Mouse (Mus musculus): Measurements from ENCODE around the gene Gm10964. TPM values are rescaled to one million over a fixed set of nuclear protein-coding genes. Genes with fewer than 3 reads are reported as not detected.

Gm10964 gene
- total RNA-seq, 2 experiments from 2014 or later: not detected

DNA sequence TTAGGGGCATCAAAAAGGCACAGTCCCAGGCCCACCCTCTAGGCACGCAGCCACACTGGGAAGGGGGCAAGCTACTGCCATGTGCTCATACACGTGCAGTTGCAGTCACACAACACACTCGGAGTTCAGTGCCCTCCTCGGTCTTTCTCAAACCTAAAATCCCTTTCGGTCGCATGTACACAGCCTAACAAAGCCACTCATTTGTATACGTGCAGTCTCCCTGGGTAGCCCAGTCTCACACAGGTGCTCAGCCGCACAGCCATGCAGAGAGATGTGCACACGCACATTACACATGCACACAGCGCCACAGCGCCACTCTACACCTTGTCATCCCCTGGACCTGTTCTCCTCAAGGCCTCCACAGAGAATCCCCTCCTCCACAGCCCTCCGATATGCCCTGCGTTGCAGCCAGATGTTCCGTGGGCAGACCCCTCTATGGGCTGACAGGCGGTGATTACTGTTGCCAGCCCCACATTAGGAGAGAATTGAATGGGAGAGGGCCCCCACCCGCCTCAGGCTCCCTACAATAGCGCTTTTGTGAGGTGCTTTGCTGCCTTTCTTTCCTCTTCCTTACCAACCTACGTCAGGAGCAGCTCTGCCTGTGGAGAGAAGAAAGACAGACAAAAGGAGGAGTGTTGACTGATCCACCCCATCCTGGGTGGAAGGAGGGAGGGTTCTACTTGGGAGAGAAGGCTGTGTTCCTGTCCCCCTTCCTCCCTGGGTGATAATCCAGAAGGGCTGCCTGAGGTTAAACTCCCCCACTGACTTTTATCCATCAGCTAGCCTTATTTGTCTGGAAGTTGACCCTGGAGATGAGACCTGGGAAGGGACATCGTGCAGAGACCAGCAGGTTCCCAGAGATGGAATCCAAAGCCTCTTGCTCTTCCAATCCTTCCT is 5.1 kb upstream of the Gm10964 start:
- intact Hi-C loops (cut with DNase I): no loop called here
- DNase-seq (ENCODE audit: low spot score): no peak

DNA sequence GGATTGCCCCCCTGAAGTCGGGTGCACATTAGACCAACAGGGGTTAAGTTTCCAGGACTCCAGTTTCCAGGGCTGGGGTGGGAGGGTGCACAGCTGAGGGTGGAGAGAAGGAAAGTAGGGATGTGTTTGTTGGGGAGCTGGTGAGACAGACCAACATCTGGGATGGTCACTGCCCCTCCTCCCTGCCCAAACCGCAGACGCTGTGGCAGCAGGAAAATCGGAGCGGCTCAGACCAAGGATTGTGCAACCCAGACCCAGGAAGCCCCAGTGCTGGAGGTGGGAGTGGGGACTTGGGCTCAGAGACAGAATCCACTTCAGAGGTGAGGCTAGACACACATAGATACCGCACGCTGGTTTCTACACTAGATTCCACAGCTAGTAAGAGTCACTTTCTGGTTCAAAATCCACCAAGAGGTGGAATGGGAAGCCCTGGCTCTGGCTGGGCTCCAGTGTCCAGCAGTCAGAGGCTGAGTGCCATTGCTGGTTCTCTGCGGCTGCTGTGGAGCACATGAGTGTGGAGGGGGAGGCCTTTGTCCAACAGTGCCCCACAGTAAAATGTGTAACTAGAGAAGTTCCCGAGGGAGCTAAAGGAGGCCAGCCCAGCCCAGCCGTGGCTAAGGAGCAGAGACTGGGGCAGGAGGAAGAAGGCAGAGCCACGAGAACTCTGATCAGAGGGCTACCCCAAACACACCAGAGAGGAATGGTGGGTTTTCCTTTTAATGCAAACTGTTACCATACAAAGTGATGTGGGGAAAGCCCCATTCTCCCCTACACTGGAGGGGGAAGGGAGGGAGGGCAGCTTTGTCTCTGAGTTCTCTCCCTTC is 4.3 kb upstream of the Gm10964 start:
- intact Hi-C loops (cut with DNase I): loop anchor here (5.0 kb wide), 2 partner anchors 293 to 308 kb away; no protein-coding TSS in a partner anchor

DNA sequence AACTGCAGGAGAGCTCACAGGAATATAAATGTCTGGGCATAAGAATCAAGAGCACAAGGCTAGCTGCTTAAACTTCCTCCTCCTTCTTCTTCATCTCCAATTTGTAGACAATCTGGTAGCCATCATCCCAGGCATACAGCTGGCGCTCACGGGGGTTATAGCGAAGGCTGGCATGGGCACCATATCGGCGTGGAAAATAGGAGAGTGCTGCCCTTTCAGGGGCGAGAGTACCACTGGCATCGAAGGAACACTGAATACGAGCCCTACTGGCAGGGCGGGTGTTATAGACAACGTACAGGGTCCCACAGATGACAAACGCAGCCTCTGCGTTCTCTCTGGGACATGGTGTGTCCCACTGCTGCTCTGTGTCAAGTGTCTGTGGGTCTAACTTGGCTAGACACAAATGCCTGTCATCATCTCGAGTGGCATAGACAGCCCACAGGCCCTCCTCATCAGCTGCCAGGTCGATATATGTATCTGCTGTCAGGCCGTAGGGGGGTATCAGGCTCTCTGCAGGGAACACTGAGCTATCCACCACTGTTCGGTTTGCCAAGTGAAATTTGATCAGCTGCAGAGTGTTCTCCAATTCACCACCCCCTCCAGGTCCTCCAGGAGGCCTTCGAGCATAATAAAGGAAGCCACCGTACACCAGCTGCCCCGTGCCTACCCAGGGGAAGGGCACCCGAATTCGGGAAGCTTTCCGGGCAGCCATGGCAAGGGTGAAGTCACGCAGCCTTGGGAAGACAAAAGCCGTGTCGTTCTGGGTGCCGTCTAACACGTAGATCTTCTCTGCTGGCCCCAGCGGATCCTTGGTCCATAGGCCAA is 3.2 kb upstream of the Gm10964 start:
- DNase-seq (ENCODE audit: low spot score): no peak
- intact Hi-C loops (cut with DNase I): loop anchor here (2.0 to 5.0 kb wide), 3 partner anchors 151 to 309 kb away; no protein-coding TSS in a partner anchor

More for the DNA sequence above, 4.3 kb upstream of the Gm10964 start:
- DNase-seq (ENCODE audit: low spot score): peak; percentile 49

DNA sequence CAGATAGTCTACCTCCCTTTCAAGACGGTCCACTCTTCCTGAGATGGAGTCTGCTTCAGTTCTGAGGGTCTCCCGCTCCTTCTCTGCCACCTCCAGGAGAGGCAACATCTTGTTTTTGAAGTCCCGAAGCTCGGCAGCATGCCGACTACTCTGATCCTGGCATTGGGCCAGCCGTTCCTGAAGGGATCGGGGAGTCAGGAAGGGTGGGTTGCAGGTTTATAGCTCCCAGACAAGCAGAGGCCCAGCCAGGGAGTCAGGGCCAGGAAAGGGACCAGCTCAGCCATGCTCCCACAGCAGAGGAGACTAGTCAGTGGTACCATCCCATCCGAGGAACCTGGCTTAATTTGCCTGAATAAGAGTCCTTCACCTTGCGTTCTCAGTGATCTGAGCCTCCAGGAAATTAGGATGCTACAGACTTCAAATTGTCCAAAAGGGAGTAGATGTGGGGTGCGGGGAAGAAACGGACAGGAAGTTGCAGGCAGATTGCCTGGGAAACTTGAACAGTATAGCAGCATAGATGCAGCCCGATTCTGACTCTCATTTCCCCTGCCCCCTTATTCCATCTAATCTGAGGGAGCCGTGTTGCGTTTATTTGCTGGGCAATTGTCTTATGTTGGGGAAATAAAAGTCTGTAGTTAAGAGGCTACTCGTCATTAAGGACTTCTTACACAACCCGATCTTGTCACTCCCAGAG is 2.0 kb upstream of the Gm10964 start:
- intact Hi-C loops (cut with DNase I): loop anchor here (2.0 to 5.0 kb wide), 3 partner anchors 150 to 310 kb away; no protein-coding TSS in a partner anchor
- peak; percentile 39 for DNase-seq (ENCODE audit: low spot score)

DNA sequence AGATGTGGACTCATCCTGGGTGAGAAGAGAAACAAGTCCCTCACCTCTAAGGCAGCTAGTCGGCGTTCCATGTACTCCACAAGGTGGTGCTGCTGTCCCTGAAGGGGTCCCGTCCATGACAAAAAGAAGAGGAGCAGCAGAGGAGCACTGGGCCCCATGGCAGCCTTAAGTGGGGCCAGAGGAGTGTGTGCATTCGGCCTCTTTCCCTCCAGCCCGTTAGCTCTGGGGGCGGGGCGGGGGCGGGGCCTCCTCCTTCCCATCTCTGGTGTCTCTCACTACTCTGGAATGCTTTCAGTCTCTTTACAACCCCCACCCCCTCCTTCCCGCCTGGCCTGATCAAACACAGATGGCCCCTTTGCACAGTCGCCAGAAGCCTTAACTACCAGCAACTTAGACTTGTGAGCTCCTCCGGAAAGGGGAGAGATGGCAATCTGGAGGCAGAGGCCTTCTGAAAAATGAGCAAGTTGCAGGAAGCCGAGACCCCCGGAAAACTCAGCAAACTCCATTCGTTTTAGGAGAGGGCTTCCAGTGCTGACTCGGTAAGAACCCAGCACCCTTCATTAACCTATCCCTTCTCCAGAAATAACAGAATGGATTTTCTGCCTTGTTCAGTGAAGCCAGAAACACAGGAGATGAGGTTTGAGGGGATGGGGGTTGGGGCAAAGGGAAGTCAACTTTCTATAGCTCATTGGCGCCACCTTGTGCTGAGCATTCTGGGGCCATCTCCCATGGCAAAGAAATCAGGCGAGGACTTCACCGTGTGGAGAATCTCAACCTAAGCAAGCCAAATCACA is 1.2 kb upstream of the Gm10964 start, which contains the start of gene Olfml3:
Gene Olfml3, minus strand, starts transcription at position 224 of the 794 bp plus-strand sequence.
- DNase-seq (ENCODE audit: low spot score): peak; percentile 66
- intact Hi-C loops (cut with DNase I): loop anchor here (1.0 to 5.0 kb wide), 4 partner anchors 149 to 344 kb away; no protein-coding TSS in a partner anchor

DNA sequence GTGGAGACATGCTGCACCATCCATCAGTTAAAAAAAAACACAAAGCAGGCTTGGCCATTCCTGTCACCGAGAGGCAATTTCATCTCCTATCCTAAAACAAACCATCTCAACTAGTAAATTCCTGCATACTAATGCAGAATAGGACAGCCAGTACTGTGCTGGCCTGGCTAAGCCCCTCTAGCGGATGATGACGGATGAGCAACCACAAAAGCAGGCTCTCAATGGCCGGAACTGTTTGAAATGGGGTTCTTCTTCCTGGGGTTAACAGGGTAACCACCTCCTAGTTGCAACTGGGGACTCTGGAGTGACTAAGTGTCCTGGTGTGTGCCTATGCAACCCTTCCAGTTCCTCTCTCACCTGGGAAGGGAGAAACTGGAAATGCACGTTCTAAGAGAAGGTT is 1.2 kb downstream of the Gm10964 start:
- no peak for DNase-seq (ENCODE audit: low spot score)
- intact Hi-C loops (cut with DNase I): no loop called here

DNA sequence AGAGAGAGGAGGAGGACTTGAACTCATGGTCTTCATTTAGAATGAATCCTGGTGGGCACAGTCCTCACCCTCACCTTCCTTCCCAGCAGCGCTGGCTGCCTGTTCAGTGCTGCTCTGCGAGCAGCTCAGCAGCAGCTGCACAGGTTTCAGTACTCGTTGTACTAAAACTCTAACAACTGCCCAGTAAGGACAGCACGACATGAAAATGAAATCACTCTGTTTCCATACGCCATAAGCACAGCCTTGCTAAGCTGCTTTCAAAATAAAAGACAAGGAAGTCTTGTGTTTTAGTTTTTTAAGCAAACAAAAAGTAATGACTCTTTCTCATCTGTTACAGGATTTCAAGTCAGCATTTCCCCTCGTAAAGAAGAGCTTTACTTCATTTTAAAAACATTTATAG is 4.0 kb downstream of the Gm10964 start:
- intact Hi-C loops (cut with DNase I): no loop called here
- DNase-seq (ENCODE audit: low spot score): no peak

DNA sequence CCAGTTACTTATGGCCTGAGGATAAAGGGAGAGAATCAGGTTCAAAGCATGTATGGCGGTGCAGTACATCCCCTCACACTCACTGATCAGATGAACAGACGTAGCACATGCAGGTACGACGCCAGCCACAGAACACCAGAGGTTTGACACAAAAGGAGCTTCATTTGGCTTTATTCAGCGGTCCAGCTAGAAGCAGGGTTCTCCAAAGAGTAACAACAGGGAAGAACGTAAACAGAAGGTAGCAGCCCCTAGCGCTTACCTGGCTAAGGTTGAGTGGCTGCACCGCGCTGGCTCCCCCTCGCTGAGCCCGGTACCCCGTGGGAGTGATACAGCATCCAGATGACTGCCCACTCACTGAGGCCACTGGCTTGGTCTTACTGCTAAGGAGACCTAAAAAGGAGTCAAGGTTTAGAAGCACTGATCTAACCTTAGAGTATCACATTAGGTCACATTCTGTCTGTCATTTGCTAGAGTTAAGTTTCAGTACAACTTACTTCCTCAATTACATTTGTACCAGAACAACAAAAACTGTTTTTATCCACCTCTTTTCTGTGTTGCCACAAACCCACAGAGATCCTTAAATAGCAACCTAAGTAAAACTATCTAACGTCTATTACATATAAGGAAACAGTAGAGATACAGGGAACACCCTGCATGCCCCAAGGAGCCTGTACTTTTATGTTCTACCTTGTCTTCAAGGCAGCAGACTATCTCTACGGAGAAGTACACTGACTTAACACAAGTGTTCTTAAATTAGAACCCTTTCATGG is 6.0 kb downstream of the Gm10964 start:
- DNase-seq (ENCODE audit: low spot score): no peak
- intact Hi-C loops (cut with DNase I): no loop called here

DNA sequence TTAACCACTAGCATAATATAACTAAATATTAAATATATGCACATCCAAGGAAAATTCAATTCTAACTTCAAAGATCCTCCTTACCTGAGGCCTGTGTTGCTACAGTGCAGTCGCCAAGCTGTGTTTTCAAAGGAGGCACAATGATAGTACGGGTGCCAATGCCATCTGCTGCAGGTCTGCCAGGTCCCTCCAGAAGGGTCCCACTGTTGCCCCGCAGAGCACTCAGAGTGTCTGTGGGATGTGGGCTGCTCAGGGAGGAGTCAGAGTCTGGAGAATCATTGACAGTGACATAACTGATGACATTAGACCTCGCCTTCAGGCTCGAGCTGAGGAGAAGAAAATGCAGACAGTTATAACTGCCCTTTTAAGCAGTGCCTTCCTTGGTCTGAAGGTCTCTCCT is 7.5 kb downstream of the Gm10964 start:
- DNase-seq (ENCODE audit: low spot score): no peak
- intact Hi-C loops (cut with DNase I): no loop called here

DNA sequence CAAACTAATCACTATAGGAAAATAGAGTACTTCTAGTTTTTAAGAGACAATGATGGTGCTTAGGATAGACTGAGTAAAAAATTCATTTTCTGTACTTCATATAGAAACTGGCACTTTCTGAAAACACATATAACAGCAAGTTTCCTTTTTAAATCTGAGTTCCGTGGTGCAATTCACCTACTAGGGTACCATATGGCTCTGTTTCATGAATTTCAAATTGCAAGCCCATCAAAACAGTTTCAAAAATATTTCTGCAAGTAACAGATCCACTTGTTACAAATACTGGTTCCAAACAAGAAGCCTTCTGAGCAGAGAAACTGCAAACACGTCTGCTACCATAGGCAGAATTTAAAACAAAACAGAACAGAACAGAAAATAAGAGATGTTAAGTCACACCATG is 12.4 kb downstream of the Gm10964 start:
- no peak for DNase-seq (ENCODE audit: low spot score)
- intact Hi-C loops (cut with DNase I): loop anchor here (5.0 kb wide), 1 partner anchor 61 kb away; no protein-coding TSS in a partner anchor

DNA sequence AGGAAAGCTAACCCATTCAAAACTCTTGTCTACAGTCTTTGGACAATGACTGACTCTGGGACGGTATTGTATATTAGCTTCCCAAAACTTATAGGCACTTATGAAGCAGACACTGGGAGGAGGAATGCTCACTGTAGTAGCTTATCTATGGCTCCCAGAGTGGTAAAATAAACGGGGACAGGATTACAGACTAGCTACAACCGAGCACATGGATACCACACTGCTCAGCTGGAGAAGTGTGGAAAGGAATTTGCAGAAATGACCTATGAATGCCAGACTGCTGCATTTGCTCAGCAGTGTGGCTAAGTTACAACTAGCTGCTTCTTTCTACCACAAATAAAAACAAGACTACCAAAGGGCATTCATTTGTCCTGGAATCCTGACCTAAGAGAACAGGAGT is 16.2 kb downstream of the Gm10964 start:
- intact Hi-C loops (cut with DNase I): no loop called here
- no peak for DNase-seq (ENCODE audit: low spot score)

DNA sequence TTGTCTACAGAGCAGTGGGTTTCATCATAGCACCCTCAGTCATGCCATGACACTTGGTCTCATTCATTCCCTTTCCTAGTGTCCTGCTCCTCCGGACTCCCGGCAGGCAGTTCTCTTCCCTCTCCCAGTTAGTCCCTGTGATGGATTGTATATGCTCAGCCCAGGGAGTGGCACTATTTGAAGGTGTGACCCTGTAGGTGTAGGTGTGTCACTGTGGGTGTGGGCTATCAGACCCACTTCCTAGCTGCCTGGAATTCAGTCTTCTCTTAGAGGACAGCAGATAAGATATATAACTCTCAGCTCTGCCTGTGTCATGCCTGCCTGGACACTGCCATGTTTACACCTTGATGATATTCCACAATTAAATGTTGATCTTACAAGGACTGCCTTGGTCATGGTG is 17.8 kb downstream of the Gm10964 start:
- DNase-seq (ENCODE audit: low spot score): no peak
- intact Hi-C loops (cut with DNase I): no loop called here

DNA sequence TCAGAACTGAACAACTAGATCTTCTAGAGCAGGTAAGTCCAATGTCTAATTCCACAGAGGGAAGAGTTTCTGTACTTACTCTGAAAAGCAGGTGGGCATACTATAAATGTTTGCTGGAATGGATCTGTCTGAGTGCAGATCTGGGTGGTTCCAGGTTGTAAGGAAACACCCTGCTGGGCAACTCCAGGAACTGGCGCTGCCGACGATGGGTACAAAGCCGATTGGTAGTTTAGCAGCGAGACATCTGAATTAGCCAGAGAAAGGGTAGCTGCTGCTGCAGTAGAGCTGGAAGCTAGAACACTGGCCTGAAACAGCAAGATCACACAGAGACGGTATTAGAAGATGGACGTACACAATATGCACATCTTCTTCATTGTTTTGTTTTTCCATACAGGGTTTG is 19.3 kb downstream of the Gm10964 start:
- DNase-seq (ENCODE audit: low spot score): no peak
- intact Hi-C loops (cut with DNase I): no loop called here

DNA sequence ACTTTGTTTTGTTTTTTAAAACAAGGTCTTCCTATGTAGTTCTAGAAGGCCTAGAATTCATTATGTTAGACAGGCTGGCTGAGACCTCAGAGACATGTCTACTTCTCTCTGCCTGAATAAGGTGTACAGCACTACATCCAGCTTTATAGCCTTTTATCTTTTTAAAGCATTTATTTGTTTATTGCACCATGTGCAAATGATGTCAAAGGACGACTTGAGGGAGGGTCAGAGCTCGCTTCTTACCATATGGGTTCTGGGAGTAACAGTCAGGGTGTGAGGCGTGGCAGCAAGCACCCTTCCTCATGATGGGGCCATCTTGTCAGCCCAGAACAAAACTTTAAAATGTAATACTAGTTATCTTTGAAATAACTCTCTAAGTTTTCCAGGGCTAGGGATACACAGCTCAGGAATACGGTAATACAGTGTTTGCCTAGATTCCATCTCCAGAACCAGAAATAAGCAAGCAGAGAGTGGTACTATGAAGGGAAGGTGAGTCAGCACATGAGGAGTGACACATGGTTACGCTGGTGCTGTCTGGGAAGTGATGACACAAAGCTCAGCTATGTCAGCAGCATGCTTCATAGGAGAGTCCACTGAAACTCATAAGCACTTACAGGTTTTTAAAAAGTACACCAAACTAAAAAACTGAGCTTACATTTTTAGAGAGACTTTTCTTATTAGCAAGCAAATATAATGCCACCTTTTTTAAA is 20.2 kb downstream of the Gm10964 start:
- intact Hi-C loops (cut with DNase I): no loop called here
- DNase-seq (ENCODE audit: low spot score): no peak

DNA sequence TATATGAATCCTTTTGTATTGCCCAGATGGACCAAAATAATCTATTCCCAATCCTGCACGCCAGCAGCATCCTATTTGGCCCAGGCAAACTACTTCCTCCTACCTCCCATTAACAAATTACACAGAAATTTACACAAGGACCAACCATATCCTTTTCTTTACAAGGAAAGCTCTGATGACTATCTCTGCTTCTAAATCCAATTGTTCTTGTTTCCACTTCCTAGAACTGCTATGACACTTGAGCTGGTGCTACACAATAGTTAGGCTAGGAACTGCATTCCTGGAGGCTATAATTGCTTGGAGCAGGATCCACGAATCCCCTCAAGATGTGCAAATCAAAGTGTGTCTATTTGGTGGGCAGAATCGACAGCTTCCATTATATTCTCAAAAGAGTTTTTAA is 27.6 kb downstream of the Gm10964 start:
- intact Hi-C loops (cut with DNase I): loop anchor here (5.0 kb wide), 1 partner anchor 36 kb away; no protein-coding TSS in a partner anchor
- DNase-seq (ENCODE audit: low spot score): no peak

DNA sequence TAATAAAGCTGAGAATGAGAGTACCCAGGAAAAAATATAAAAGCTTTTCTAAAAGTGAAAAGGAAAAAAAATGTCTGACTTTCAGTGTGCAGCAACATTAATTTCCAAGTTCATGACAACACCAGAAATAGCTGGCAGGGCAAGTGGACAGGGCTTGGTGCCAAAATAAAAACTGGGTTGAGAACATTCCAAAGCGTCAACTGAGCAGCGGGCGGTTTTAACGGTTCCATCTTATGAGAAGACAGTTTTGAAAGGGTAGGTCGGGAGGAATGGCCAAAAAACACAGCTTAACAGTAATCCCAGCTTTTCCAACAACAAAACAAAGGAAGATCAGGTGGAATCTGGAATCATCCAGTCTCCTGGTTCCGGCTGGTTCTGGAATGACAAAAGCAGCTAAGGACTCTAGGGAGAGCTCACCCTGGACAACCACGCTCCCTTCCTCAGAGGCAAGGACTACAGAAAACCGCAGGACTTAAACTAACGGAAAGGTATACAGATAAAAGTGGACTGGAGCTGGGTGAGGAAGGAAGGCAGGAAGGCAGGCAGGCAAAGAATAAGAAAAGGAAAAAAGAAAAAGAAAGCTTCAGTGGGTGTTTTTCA is 32.5 kb downstream of the Gm10964 start:
- intact Hi-C loops (cut with DNase I): loop anchor here (2.0 kb wide), 1 partner anchor 15 kb away; no protein-coding TSS in a partner anchor
- DNase-seq (ENCODE audit: low spot score): peak; percentile 58

All from heart, postnatal 25 days (tissue).